Mouse (Mus musculus): ENCODE data around the gene Ccdc120.

Gene Ccdc120

GRCm38 (mm10) chrX:7696520-7696919 is 54.2 kb downstream of the Ccdc120 start:
- no peak for DNase-seq (ENCODE audit: low read depth, low spot score)

GRCm38 (mm10) chrX:7692862-7693261 is 57.8 kb downstream of the Ccdc120 start:
- no peak for DNase-seq (ENCODE audit: low read depth, low spot score)

- no peak for DNase-seq (ENCODE audit: low read depth, low spot score)
Measured at GRCm38 (mm10) chrX:7690486-7690885, 60.2 kb downstream of the Ccdc120 start.

- DNase-seq (ENCODE audit: low read depth, low spot score) = no peak
Measured at GRCm38 (mm10) chrX:7688321-7688720, 62.4 kb downstream of the Ccdc120 start.
